Mouse (Mus musculus) activated CD4-positive, CD25-positive, alpha-beta regulatory T cell, adult 4 months (primary cell): ENCODE results near the gene Grid1. TPM values are rescaled to one million over a fixed set of nuclear protein-coding genes. Genes with fewer than 3 reads are reported as not detected.

ENCODE experiments used
- ATAC-seq: one replicate; pipeline ENCODE4 v1.8.0; 2017
- polyA plus RNA-seq, 2 experiments: library from polyadenylated mRNA; unstranded; fragments of 100-300 nt; shearing (Covaris generic); gene quantifications; one replicate each; pipeline ENCODE4 v1.2.1; 2017

Grid1 gene
- polyA plus RNA-seq, 2 experiments from 2014 or later, result not detected

DNA sequence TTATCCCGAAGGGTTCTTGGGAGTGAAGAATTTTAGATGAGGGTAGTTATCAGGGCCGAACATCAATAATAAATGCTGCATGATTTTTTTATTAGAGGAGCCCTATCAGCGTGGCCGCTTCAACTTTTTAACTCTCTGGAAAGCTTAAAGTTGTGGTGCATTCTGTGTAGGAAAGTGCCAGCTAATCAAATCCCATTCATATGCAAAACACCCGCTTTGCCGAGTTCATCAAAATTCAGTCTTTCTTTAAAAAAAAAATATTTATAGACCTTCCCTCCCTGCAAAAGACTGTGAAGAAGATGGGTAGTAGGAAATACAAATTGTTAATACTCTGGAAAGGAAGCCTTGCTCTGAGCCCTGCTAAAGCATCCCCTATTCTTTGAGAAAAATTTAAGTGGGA lies 99.3 kb downstream of the Grid1 start:
- ATAC-seq, result no peak

DNA sequence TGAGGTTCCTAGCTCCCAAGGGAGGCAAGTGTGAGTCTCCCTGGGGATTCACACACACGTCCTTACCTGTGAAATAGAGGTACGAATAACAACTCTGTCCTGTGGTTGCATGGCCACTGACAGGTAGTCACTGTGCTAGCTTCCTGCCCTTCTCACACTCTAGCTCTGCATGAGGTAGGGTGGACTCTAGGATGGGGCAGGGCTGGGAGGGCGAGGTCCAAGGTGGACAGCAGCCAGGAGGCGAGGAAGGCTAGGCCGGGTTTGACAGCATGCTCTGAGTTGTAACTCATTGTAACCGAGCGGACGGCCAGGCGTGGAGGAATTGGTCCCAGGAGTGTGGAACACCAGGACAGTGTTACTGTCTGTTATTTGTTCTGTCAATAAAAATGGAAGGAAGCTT lies 101.4 kb downstream of the Grid1 start:
- no peak for ATAC-seq

DNA sequence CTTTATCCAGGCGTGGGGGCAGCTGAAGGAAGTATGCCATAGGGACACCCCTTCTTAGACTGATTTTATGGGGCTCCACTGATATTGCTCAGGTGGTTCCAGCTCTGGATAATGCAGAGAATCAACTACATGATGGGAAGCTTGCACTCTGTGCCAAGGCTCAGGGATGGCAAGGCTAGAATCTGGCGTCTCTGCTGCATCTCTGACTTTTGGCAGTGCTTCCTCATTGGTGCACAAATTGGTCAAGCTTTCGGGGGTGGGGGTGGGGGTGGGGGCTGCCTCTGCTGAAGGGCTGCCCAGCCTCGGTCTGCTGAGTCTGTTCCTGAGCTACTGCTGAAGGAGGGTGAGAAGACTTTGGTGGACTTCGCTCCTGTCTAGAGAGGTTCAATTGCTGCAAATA lies 105.1 kb downstream of the Grid1 start:
- no peak for ATAC-seq

DNA sequence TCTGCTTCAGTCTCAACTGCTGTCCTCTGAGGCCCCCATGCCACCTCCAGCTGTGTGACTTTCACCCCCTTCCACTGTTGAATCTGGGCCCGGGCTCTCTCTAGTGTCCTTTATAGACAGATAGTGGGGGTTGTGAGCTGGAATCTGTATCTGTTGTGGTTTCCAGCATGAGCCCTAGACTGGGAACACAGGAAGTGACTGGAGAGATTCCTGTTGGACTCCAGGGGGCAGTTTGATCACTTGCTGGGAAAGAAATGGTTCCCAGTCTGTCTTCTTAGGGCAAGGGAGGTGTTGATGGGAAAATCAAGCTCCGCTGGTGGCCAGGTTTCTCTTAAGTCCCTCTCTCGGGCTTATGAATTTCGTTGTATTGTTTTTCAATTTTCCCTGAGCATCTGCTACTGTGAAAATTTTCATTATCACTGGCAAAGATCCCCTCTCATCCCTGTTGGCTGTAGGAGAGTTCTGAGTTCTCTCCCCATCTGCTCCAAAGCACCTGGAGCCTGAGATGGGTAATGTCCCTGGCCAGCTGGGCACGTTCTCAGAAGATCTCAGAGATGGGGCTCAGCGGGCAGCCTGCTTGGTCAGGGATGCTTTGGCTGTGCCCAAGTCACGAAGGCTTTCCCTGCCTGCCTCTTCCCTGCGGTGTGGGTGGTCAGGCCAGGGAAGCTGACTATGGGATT lies 110.3 kb downstream of the Grid1 start:
- ATAC-seq, result no peak

DNA sequence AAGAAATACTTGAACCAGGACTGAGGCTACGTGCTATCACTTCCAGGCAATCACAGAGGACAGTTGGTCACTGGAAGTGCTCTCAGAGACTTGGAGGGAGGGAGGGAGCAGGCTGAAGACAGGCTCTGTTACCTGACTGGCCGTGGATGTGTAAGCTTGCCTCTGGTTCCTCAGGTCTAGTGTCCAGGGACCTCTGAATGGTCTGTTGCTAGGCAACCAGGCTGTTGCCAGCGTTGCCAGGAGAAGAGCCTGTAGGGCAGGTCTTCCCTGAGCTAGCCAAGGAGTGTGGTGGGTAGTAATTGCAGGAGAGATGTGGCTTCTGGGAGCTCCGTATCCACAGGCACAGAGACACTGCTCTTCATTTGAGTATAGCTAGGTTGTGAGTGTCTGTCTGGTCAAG lies 113.3 kb downstream of the Grid1 start:
- no peak for ATAC-seq

DNA sequence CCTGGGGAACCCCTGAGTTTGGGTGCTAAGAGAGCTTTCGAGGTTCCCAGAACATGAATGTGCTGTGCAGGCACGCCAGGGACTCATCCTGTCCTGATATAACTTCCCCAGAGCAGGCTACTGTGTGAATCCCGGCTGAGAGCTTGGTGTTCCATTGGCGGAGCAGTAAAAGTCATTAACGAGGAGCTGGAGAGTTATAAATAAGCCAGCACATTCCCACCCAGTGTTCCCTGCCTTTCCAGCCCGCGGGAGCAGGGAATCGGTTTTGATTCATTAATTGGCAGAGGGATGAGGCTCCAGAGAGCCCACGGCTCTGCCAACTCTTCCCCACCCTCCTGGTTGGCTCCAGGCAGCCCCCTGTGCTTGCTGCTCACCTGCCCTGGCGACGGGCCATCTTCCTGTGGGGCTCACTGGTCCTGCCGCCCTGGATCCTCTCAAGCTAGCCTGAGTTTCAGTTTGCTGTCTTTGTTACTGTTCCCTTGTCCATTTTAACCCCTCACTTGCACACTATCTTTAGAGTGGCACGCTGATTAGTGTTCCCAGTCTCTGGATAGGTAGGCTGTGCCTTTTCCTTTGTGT lies 116.4 kb downstream of the Grid1 start:
- no peak for ATAC-seq

DNA sequence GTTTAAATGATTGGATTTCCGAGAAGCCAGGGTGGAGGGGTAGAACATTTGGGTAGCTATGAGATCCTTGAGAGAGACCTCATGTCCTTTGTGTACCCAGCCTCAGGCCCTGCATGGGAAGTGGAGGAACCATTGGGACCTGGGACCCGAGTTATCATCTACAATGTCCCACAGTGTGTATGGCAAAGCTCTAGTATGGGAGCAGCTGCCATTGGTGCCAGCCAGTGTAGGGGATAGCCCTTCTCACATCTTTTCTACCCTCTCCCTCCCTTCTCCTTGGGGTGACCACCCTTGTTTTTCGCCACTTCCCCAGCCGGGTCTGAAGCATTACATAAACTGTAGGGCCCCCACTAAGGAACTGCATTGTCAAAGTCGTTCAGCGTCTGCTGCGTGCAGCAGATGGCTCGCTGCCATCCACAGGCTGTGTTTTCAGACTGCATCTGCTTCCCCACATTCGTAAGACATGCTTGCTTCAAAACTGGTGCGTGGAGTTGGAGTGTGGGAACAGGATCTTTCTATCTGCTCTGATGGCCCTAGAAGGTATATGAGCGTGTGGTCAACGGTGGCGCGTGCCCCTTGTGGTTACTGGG lies 124.6 kb downstream of the Grid1 start:
- ATAC-seq, result no peak

DNA sequence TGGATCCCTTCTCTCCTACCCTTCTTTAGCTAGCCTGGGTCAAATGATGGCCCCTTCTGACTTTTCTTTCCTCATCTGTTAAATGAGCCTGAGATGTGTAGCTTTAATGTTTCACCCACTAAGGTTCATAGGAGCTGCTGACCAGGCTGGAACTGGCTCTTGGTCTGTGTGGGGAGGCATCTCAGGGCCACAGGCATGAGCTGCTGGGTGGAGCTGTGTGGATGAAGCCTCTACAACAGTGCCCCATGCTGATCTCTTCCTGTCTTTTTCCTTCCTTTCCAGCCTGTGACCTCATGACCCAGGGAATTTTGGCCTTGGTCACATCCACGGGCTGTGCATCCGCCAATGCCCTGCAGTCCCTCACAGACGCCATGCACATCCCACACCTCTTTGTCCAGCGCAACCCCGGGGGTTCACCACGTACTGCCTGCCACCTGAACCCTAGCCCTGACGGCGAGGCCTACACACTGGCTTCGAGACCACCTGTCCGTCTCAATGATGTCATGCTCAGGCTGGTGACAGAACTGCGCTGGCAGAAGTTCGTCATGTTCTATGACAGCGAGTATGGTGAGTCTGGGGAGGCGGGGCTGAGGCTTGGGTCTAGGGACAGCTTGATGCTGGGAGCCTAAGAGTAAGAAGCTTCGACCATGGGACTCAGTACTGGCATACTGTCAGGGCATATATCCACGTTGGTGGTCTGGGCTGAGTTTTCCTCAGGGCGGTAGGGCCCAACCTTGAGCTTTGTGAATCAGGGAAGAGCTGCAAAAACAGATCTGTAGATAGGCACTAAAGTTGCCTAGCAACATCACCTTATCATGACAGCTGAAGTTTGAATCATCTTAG lies 125.8 kb downstream of the Grid1 start:
- ATAC-seq, result no peak

DNA sequence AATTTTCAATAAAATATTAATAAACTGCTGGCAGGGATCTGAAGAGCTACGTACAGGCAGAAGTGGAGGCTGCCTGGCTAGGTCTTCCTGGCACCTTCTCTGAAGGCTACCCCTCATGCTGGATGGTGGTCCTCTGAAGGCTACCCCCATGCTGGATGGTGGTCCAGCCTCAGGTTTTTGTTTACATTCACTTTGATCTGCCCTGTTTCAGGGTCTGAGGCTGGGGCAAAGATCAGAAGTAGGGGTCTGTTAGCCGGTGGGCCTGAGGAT lies 126.3 kb downstream of the Grid1 start:
- no peak for ATAC-seq

DNA sequence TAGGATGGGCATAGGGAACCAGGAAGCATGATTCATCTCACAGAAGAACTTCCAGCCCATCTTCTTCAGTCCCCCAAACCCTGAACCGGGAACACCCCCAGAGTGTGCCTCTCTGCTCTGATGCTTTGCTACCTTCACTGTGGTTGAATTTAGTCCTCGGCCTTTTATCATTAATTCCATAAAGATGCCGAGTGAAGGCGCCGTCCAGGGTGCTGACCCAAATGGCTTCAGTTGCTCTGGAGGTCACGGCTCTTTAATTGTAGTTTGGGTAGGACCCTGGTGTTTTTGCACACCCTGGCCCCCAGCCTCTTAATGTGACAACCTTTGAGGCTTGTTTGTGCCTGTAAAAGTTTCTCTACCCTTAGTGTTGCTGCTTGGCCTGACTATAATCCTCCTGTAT lies 128.3 kb downstream of the Grid1 start:
- no peak for ATAC-seq

DNA sequence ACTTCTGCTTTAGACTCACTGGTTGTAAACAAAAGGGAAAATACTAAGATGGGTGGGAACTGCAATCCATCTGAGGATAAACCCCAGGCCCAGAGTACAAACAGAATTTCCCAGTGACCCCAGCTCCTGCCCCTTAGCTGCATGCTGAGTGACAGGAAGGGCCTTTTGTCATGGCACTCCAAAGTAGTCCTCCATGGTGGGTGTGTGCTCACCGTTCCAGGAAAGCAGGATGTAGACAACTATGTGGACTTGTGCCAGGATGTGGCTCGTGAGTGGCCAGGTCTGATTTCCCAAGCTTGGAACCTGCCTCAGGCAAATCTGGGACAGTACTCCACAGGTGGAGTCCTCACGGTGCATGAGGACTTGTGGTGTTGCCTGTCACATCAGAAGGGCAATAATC lies 132.4 kb downstream of the Grid1 start:
- no peak for ATAC-seq

DNA sequence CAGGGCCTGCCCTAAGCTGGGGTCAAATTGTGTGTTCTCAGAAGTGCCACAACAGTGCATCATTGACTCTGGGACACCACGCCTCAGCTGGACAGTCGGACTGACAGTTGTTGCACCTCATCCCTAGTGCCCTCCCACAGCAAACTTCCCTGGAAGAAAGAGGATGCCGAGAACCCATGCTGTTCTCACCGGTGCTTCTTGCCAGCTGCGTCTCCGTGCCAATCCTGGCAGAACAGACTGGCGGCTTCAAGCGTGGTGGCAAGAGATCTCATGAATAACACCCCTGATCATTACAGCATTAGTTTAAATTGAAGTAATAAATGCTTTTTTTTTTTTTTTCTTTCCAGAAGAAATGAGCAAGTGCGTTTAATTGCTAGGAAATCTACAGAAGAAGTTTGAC lies 133.7 kb downstream of the Grid1 start:
- ATAC-seq, result no peak

DNA sequence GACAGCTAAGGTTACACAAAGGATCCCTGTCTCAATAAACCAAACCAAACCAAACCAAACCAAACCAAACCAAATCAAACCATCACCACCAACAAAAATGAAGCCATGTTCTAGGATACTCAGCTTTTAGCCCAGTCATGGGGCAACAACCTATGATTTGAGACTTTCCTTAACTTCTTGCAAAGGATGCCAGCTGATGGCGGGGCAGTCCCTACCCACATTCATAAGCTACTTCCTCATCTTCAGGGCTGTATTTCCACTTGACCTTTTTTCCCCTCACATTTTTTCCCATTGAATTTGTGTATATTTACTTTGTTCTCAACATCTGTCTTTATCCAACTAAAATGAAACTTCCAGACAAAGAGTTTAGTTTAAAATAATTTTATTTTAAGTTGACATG lies 135.8 kb downstream of the Grid1 start:
- no peak for ATAC-seq

DNA sequence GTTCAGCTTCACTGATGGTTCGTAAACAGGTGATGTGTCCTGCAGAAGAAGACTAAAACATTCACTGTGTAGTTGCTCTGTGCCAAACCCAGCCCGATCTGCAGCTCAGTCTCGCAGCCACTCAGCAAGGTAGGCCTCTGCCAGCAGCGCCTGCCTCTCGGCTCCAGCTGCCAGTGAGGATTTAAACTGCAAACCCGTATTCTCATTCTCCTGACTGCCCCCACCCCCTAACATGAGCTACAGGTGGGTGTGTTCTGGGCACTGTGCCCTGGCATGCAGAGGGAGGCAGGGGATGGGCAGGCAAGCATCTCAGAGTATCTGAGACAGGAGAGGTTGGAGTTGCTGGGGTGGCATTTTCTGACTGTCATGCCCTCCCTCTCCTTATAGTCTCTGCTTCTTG lies 140.3 kb downstream of the Grid1 start:
- no peak for ATAC-seq

DNA sequence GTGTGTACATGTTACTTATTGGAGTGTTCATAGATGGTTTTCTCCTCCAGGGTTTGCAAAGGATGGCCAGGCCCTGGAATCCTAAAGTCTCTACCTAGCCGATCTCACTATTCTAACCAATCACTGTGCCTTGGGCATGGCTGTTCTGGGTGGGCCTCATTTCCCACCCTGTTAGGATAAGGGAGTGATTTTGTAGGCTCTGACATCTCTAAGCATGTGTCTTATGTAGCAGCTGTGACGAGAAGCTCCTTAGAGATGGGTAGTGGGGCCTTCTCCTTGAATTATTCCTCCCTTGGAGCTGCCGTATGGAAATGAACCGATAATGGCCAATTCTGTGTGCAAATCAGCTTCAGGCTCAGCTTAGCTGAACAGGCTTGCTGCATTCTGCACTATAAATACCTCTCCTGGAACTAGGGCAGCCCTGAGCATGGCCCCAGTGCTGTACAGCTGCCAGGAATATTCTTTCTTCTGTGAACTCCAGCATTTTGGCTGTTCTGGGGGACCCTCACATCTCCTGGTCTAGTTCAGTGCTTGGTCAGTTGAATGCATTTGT lies 143.8 kb downstream of the Grid1 start:
- ATAC-seq, result no peak

DNA sequence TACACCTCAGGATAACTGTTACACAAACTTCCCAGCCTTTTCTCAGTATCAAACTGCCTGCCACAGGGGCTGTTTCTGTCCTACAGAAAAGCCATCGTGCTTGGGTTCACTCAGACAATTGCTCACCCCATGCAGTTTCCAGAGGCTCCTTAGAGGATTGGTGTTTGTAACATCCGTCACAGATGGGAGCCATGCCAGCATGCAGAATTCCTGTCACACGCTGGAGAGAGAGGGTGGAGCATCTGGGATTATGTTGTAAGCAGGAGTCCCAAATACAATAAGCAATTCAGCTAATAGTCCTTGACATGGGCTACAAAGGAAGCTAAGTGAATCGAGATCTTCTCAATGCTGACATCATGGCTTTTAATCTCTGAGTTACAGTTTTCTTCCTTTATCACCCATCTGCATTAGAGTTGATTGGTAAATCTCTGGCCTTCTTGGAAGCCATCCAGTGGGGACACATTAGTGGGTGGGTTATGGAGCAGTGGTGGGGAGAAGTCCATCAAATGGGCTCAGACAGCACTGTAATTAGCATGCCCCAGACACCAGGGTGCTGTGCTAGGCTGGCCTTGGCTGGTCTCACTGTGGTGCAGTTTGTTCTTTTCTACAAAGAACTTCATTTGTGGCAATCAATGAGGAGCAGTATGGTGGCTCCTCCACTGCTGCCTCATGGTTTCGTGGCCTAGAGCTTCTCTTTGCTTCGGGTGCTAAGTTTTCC lies 149.4 kb downstream of the Grid1 start:
- ATAC-seq, result no peak

DNA sequence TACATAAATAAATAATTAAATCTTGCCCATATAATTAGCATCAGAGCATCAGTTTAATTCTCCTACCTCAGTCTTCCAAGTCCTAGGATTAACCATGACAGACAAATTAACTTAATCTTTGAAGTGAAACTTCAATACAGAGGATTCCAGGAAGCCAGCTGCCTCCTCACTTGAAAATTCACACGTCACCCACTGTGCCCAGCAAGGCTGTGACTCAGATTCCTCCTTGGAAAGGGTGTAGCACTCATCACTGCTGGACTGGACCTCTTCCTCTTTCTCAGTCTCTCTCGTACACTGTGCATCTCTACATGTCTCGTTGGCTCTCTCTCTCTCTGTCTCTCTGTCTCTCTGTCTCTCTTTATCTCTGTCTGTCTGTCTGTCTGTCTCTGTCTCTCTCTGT lies 153.0 kb downstream of the Grid1 start:
- ATAC-seq, result no peak

DNA sequence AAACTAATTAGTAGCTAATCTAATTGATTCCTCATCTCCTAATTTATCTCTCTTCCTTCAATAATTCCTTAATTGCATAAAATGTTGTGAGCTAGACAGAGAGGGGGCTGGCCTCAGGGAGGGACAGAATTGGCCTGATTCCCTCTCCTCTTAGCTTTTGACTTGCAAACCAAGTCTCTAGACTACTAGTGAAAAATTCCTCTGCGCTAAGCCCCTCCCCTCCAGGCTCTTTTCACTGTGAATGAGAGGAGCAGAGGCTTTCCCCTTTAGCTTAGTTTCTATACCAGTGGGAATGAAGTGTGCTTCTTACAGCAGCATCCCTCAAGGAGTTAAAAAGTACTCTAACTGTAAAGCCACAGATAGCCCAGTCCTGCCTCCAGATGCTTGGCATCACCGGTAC lies 160.8 kb downstream of the Grid1 start:
- no peak for ATAC-seq

DNA sequence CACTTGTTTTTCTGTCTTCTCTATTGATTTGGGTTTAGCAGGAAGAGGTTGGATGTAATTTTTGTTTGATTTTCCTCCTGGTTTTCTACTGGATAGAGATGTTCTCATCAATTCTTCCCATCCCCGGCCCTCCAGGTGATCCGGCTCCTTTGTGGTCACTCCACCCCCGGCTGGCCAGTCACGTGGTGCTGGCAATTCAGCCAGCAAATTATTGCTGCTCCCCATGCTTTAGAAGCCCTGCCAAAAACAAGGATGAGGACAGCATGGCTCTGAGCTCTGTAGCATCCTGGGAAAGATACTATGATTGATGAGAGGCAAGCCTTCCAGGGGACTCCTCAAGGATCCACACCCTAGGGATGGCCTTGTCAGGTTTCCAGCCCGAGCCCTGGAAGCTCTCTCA lies 169.2 kb downstream of the Grid1 start:
- no peak for ATAC-seq

DNA sequence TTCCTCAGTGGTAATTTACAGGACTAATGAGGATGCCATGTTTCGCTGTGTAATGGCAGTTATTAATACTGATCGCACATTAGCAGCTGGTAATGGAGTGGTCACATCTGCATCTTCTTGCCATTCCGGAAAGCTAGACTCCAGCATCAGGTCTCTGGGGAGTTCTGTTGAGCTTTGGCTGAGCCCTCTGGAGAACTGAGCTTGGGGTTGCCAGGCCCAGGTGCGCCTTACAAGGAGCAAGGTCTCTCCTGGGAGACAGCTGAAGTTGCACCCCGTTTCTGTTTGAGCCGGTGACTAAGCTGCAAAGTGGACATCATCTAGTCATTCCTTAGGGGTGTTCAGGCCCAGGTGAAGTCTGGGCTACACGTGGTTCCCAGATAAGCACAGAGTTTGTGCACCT lies 186.8 kb downstream of the Grid1 start:
- no peak for ATAC-seq

DNA sequence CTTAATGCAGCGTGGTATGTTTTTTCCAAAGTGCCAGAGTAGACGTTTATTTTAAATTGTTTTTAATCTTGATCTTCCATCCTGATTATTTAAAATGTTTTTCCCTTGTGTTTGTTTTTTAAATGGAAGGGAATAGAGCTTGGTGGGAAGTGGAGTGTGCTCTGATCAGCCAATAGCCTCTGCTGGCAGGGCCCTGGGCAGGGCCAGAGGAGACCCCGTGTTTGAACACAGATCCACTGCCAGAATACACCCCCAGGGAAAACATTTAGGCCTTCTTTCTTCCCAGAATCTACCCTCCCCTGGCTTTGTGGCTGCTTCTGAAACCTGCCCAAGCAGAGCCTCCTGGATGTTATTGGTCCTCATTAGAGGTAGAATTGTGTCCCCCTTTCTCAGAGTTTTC lies 188.8 kb downstream of the Grid1 start:
- ATAC-seq, result no peak

DNA sequence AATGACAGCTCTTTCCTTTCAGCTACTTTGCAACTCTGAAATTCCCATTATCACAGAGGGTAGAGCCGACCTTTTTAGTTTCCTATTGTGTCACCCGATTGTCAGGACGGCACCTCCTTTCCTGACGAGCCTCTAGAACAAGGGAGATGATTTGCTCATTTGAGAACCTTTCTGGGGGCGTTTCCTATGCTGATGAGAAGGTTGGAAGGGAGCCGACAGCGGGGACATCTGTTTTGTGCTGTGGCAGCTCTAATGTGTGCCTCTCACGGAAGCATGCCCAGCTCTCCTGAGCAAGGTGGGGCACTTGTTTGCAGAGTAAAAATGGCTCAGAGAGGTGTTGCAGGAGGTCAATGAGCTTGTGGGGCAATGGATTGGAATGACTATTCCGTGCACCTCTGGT lies 189.2 kb downstream of the Grid1 start:
- no peak for ATAC-seq

DNA sequence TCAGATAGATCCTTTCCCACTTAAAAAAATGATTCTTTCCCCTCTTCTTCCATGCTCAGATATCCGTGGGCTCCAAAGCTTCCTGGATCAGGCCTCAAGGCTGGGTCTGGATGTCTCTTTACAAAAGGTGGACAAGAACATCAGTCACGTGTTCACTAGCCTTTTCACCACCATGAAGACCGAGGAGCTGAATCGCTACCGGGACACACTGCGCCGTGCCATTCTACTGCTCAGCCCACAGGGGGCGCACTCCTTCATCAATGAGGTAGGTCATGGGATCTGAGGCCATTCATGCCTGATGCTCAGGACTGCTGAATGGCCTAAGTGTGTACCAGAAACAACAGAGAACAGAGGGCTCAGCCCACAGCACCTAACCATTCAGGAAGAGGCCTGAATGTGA lies 206.8 kb downstream of the Grid1 start:
- ATAC-seq, result no peak
